Mouse (Mus musculus) CD4-positive, CD25-positive, alpha-beta regulatory T cell, adult 4 months (primary cell): ENCODE measurements at regions not wholly inside any gene's neighbourhood (a gene's known extent, or its start where the extent isn't known, plus 50 kb on each side); places are given as distances from the start of the nearest gene placed in this dataset.

ENCODE experiments used
- ATAC-seq: one replicate; pipeline ENCODE4 v1.8.0; 2017

DNA sequence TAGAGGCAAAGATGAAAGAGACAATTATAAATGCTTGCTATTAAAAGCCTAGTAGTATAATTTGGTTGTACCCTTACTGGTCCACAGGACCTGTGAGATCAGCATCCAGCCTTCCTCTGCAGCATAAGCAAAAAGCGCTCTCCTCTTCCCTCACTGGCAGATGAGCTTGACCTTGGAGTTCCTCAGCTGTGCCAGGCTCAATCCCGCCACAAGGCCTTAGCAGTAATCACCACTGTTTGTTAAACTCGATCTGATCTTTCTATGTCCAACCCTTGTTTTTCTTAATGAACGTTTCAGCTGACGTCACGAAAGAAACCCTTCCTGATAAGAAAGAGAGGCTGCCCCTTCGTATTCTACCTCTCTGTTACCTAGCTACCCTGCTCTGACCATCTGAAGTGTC lies 183.5 kb downstream of the Ifng start:
- ATAC-seq: no peak

DNA sequence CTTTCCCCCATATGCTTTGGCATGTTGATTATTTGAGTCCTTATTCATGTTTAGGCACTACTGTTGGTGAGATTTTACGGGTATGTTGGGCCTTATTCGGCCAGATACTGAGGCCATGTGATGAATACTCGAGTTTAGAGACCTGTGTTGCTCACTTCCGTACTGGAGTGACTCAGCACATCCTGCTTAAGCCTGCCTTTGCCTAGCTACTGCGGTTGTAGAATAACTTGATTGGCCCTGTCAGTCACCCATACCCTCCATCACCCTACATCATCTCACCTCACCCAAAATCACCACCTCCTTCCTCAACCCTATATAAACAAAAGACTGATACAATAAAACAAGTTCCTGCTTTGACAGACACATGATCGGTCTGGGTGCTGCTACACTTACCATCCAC lies 187.2 kb downstream of the Ifng start:
- peak; percentile 69 for ATAC-seq

DNA sequence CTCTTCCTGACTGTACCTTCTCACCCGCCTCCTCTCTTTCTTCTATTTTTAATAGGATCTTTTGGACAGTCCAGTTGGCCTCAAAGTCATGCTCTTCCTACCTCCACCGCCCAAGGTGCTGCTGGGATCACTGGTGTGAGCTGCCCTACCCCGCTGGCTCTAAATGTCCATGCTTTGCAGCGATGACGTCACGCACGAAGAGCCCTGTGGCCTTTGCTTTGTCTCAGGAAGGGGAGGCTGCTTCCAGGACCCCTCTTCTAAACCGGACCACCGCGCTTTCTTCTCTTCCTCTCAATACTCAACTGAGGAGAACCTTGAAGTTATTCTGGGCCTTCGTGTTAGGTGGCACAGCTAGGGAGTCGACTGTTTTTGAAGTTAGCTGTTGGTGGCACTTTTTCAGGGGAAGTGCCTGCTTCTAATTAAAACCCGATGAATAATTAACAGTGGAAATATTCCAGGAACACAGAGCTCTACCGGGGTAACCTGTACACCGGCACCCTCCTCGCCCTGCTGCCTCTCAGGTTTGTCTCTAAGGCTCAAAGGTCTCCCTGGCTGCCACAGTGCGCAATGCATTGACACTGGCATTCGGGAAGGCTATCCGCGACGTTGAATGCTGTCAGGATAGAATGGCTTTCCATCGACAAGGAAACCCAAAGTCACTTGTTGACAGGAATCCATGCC lies 188.7 kb downstream of the Ifng start:
- no peak for ATAC-seq

DNA sequence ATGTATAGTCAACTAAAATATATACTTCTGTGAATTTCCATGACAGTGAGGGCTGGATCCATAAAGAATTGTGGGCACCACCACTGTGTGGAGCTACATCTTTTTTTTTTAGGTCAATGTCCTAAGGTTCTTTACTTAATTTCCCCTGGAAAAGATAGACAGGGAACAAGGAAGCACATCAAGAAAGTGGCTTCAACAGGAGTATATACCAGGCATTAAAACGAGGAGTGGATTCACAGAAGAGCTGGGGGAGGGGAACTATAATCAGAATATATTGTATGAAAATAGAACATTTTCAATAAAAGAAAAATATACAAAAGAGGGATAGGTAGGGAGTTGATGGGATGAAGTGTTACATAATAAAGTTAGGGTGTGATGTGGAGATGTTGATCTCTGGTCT lies 190.9 kb downstream of the Ifng start:
- no peak for ATAC-seq

DNA sequence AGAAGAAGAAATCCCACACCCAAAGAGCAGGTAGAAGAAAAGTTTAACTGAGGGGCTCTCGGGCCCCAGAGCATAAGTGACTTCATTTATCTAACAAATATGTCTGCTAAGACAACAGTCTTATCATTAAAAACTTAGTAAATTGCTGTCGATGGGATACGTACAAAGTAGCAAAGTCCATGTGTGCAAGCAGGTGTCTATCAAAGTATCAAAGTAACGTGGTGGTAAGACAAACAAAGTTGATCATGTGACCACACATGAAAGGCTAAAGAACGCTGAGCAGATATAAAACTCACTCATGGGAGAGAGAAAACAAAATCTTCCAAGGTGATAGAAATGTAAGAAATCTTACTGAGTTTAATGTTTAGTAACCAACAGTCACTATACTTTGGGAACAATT lies 191.3 kb downstream of the Ifng start:
- no peak for ATAC-seq

DNA sequence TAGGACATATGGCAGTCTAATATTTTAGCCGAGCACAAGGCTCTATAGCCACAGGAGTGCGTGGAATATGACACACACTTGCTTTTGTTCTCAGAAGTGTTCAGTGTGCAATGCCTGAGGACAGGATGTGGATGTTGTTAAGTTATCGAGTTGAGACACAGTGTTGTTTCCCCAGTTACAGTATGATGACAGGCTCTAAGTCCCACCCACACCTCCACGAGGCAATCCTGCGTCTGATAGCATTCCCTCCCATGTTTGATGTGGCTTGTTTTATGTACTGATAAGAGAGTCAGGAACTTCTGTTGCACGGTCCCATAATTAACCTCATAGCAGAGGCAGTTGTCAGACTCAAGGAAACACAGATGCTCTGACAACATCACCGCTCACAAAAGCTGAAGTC lies 192.6 kb downstream of the Ifng start:
- ATAC-seq: peak; percentile 95

DNA sequence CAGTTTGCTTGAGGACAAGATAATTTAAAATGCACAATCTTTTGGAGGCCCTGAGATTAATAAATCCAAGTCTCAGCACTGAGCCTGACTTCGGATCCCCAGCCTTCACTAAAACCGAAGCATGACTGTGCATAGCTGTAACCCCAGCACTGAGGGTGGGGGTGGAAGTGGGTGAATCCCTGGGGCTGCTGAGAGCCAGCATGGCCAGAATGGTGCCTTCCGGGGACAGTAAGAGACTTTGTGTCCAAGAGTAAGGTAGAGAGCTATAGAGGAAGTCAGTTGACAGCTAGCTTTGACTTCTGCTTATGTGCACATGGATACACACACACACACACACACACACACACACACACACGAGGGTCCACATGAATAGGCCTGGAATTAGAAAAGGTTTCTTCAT lies 198.3 kb downstream of the Ifng start:
- no peak for ATAC-seq

DNA sequence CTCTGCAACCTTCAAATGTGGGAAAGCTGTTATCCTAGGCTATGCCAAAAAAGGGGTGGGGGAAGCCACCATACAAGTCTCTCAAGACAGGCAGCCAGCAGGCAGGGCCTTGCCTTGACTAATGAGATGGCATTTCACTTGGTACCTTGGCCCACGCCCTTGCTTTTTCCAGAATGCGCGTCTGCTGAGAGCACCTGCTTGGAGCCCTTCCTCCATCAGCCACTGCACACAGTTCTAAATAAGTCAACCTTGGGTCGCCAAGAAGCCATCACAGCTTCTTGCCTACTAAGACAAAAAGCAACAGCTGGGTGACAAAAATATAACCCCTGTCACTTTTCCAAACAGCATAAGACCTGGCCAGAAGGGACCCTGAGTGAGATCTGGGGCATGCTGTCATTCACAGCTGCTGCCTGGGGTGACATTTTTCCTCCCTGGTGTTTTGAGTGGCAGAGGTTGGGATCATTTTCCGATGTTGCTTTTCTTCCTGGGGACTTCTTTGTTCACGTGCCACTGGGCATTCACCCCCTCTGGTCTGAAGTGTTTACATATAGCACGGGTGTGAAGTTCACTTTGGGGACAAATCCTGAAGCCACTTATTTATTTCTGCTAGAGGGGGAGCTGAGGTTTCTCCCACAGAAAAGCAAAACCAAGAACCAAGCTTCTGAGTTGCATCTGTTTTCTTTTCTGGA lies 199.4 kb downstream of the Ifng start:
- ATAC-seq: no peak

DNA sequence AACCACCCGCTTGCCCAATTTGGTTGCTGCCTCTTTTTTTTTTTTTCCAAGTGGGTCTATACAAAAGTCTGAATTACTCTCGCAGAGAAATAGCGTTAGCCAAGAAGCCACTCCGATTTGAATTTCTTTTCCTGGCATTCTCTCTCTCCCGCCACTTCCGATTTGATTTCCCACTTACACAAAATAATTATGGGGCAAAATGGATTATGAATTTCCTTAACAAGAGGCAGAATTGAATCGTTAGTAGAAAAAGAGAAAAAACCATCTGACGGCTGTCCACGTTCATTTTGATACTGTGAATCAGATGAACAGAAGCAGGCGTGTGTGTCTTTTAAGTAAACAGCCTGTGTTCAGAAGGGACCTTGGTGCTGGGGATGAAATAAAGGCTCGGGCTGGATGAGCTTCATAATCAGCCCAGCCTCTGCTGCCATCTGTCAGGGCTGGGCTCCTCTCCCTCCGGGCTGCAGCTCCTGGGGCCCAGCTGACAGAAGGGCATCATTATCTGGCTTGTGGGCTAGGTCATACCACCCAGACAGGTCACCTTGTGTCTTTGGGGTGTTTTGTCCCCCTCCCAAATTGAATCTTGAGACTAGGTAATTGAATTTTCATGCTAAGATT lies 200.1 kb downstream of the Ifng start:
- no peak for ATAC-seq

DNA sequence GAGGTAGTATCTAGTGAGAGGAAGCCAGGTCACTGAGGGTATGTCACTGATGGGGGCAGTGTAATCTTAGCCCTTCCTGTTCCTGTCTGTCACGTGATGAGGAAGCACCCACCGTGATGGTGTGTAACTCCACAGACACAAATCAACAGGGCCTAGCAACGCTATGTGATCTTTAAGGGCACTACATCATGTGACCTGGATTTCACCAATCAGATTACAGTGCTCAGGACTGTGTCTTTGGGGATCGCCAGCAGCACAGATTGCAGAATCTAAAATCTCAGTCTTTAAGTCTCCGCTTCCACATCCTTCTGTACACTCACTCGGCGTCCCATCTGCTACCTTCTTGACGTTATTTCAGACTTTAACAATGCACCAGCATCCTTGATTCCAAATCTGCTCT lies 202.8 kb downstream of the Ifng start:
- ATAC-seq: peak; percentile 29

DNA sequence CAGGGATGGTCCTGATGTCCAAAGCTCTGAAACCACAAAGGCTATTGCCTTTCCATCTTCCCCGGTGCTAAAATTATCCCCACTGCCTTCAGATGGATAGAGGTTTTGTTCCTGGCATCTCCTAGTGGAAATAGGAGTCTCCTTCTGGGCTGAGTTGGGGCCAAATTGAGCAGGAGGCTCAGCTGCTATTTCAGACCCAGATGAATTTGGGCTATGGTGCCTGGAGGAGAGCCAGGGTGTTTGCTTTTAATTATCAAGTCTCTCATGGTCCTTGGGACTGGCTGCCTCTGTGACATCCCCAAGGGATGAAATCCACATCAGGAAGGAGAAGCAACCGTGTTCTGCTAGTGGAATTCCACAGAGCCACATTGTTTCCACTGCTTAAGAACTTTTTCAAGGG lies 207.3 kb downstream of the Ifng start:
- ATAC-seq: no peak

DNA sequence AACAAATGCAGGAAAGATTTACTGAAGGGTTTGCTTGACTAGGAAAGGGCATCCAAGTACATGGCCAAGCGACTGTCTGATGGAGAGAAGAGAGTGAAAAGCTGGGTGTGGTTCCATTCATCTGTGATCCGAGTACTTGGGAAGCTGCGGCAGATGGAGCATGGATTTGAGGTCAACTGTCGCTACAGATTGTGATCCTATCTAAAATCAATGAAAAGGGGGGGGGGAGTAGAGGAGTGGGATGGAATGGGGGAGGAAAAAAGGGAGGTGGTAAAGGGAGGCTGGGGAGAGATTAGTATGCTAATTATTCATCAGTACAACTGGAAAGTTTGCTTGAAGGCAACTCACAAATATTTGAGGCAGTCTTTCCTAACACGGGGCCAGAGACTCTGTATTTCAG lies 213.4 kb downstream of the Dyrk2 start:
- ATAC-seq: no peak

DNA sequence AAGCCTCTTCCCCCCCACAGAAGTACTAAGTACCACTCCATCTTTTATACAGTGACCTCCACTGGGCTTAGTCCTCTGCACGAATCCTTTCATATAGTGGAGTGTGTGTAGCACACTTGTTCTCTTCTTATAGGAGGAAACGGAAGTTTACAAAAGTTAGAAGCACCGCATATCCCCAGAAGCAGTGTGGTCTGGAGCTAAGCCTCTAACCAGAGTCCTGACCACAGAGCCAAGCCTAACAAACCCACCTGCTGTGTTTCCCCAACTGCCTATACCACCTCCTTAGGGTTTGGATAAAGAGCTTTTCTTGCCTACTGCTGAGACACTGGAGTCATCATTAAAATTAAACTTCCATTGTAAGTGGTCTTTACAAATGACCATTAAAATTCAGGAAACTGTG lies 204.0 kb downstream of the Dyrk2 start:
- no peak for ATAC-seq

DNA sequence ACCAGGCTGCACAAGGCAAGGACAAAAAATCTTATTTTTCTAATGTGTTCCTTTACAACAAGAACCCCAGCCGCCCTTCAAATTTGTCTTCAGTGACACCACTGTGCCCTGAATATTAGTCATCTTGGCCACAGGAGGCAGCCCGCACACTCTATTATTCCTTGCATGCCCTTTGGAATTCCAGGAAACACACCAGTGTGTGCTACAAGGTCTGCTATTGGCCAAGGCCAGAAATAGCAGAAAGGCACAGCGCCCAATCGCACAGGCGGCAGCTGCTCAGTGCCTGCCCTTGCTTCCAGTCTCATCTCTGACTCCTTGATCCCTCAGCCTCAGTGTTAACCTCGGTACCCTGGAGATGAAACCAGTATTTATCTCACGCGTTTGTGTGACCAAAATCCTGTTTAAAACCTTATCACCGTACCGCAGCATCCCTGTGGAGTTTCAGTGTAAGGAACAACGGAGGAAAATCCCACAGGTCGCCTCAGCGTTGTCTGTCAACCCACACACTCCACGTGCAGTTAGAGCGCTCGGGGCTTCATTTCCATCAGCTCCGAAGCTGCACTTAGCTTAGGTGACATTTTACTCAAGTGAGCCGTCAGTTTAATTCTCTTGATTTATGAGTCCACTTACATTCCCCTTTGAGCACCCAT lies 194.1 kb downstream of the Dyrk2 start:
- no peak for ATAC-seq

DNA sequence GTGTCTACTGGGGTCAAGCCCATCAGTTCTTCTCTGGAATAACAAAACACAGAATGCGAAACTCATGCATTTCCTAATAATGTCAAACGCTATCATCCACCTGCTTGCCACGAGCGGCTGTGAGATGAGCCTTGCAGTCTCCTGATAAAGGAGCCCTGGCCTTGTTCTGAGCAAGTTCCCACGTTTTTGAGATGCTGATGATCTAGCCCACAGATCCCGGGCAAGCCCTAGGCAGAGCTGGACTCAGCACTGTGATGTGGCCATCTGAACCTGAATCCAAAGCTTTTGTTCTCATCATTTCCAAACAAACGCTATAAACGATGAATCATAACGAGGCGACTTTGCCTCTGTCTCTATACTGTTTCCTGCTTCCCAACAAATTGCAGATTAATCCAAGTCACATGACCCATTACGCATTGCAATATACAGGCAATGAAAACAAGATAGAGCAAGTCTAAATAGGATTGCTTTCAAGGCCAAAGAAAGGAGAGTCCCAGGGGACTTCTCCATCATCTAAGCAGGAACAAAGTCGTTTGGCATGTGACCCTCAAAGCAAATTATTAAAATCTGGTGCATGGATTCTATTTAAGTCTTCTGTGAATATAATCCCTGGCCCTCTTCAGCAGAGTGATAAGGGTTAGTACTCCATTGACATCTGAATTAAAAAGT lies 191.1 kb downstream of the Dyrk2 start:
- no peak for ATAC-seq

DNA sequence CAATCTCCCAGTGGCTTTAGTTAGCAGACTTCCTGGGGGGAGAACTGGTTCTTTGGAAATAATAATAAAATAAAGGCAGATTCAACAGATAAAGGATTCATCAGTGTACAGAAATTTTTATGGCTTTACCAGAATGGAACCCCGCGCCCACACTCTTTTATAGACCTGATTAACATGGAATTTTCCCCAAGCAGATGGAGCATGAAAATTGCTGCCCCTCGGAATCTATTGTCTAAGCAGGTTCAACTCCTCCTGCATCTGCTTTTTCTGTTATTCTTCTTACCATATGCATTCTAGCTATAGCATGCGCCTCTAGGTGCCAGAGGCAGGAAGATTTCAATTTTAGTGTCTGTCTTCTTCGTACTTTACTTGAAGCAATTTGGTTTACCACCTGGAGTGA lies 190.5 kb downstream of the Dyrk2 start:
- ATAC-seq: no peak

DNA sequence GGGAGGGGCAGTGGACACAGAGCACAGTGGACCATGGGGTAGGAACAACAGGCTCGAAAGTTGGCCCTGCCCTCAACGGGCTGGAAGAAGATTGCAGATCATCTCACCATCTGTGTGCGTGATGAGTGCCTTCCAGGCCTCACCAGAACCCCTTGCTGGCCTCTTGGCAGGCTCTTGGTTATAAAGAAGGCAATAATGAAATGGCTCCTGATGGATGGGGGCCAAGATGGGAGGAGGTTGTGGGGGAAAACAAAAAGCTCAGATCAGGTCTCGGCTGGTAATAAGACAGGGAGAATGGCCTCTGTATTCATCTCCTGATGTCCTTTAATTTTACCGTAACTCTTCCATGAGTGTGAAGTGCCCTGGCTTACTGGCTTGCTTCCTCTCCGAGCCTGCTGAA lies 189.1 kb downstream of the Dyrk2 start:
- no peak for ATAC-seq

DNA sequence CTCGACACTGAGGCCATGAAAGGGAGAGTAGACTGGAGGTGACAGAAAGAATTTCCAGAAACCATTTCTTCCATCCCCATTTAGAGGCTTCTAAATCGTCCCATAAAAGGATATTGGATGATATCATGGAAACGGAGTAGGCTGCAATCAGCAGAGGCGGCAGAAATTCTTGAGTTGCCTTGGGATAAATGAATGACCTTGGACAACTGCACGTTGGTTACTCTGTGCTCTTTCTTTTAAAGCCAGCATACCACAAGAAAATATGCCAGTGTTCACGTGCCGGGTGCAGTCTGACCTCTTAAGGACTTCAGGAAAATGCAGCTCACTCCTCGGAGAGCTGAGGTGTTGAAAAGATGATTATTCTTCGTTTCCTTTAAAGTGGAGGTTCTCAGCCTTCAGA lies 186.7 kb downstream of the Dyrk2 start:
- ATAC-seq: no peak

DNA sequence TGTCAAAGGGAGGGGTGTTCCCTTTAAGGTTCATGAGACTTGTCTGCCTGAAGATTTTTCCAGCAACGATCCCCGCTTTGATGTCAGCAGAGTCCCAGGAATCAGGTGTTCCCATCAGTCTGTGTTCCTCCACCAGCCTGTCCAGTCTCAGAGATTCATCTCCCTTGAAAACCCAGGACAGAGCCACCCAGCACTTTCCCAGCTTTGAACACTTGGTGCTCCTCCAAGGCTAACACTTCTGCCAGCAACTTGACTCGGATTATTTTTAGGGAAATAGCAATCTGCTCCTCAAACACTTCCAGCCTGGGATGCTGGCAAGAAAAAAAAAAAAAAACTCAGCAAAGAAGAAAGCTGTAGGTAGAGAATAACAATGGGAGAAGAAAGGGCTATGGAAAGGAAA lies 170.7 kb downstream of the Dyrk2 start:
- ATAC-seq: no peak

DNA sequence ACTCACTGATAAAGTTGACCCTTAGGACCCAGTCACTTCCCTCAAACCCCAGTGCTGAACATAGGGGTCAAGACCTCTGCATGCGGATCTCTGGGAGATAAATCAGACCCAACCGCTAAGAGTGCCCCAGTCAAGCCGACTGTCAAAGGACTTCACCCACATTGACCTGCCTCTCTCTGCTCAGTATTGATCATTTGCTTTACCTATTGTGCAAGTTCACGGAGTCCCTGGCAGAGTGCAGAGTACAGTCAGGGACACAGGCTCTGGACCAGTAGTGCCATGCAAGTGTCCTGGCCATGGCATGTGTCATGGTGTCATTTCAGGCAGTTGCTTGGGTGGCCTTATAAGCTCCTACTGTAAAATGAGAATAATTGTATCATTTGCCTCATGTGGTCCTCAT lies 169.9 kb downstream of the Dyrk2 start:
- no peak for ATAC-seq

DNA sequence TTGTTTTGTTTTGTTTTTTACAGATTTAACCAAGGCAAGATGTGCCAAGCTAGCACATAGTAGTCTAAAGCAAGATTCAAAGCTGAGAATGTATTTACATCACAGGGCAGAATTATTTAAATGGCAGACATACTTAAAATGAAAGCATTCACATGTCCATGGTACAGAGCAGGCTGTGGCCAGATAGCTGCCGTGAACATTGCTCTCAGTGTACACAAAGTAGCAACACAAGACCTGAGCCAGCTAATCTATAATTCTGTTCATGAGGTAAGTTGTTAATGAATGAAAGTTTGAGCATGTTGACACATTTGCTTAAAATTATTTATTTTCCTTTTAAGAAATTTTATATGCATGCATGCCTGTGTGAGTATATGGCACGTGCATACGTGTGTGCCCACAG lies 164.0 kb downstream of the Dyrk2 start:
- no peak for ATAC-seq

DNA sequence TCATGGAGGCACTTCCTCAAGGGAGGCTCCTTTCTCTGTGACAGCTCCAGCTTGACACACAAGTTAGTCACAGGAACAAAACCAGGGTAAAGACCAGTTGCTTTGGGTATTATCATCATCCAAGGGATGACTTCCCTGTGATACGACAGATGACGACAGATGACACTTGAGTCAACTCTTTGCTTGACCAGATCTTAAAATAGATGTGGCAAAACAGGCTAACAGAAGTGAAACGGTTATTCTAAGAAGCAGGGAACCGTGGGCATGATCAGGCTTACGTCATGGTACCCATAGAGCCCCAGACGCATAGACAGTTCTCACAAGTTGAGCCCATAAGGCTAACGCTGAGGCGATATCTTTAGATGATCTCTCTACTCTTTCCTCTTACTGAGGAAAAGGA lies 160.3 kb downstream of the Dyrk2 start:
- ATAC-seq: no peak

DNA sequence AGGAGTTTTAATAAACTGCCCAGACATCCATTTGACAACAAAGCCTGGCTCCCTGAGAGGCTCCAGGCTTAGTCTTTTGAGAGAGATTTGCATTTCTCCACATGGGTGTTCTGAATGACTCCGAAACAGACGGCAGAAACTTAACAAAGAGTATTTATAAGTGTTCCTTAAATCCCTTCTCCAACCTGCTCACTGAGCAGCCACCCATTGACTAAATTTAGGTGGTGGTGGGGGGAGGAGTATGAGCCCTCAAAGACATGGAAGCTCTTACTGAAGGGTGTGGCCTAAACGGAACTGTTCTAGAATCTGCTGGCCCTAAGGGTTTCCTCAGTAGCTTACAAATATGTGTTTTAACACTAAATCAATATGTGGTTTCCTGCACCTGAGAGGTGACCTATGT lies 158.5 kb downstream of the Dyrk2 start:
- ATAC-seq: no peak
